Mouse (Mus musculus): ENCODE data around the gene Lhfpl5.

Gene Lhfpl5

DNA sequence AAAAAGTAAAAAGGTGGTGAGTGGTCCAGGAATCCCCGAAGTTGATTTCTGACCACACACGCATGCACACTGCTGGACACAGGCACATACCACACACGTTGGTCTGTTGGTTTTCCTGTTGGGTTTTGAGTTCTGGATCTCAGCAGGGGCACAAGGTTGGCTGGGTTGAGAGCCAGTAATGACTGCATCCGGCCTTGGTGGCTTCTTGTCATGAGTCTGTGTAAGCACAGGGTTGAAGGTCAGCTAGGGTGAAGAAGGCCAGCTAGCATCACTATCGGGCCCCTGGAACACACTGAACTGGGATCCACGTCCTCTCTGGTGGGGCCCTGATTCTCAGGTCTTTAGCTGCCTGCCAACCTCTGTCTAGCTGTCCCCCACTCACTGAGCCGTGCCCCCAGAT is 2.9 kb upstream of the Lhfpl5 start:
- DNase-seq (ENCODE audit: low spot score in 2 of 2) = no peak

DNA sequence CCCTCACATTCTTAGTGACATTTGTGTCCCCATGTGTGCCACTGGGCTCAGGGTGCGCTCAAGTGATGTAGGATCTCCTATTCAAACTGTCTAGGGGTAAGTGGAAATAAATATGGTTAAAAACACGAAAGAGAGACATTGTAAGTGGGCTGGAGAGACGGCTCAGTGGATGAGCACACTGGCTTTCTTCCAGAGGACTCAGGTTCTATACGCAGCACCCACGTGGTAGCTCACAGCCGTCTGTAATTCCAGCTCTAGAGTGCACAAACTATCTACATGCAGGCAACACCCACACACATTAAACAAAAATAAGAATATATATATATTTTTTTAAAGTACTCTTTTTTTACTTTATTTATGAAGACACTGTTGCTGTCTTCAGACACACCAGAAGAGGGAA is 2.5 kb upstream of the Lhfpl5 start:
- DNase-seq (ENCODE audit: low spot score in 2 of 2) = no peak

DNA sequence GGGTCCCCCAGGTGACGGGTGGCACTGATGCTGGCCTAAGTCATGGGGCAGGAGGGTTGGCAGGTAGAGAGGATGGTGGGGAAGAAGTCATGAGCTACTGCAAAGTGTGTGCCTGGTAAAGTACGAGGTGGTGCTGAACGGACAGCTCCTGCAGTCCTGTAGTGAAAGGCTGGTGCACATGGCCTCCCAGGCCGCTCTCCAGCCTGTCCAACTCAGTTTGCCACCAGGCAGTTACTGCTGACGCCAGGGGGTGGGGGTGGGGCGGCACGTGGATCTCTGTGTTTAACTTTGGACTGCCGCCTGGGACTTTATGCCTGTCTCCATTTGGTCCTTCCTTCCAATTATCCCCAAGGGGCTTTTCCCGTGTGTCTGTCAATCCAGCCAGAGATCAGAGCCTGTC is 5.0 kb downstream of the Lhfpl5 start:
- DNase-seq (ENCODE audit: low spot score in 2 of 2) = peak in 1 of 2 experiments; percentile 78

DNA sequence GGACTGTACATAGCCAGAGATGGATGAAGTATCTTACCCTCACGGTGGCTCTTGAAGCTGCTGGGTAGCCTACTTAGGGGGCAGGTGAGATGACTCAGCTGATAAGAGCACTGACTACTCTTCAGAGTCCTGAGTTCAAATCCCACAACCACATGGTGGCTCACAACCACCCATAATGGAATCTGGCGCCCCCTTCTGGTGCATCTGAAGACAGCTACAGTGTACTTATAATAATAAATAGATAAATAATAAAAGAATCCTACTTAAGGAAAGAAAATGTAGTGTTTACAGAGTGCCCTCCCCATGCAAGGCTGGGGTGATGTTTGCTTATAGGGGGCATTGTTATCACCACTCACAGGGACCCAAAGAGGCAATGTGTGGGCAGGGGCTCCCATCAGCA is 5.6 kb downstream of the Lhfpl5 start:
- DNase-seq (ENCODE audit: low spot score in 2 of 2) = no peak

DNA sequence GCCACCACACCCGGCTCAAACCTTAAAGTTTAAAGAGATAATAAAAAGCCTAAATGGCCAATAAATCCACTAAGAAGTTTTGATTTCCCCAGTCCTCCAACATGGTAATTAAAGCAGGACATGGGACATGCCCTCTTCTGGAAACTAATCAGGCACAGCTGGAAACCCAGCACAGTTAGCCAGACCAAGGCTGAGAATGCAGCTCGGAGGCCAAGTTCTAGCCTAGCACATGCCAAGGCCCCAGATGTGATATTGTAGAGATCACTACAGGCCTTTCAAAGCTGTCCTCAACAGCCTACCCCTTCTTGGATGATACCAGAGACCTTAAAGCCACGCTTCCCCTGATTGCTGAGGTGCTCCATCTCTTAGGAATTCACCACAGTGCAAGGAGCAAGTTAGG is 11.1 kb downstream of the Lhfpl5 start:
- no peak for DNase-seq (ENCODE audit: low spot score in 2 of 2)

DNA sequence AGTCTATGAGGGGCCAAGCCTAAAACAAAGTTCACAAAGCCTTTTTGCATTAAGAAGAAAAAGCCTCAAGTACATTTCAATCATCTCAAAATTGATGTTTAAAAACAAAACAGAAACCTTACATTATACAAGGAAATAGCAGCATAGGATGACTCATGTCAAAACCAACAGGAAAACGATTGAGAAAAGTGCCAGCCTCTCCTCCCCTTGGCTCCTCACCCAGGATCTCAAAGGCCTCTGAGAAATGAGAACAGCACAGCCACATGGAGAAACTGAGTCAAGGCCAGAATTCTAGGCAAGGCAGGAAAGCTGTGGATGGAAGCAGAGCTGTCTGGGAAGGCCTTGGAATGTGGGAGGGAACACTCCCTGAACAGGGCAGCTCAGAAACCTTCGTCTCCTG is 13.2 kb downstream of the Lhfpl5 start:
- DNase-seq (ENCODE audit: low spot score in 2 of 2) = no peak

DNA sequence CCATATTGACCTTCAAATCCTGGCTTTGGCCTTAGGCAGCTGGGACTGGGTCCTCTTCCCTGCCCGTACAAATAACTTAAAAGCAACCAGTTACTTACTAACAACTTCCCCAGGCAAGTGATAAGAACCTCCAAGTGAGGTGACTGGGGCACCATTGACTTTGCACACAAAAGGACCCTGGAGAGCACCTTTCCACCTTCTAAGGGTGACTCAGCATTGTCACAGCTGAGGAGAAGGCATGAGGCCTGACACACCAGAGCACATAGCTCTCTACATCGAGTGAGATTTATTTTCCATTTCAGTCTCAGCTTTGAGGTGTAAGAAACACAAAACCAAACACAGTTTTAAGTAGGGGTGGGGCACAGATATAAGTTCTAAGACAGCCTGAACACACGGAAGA is 15.2 kb downstream of the Lhfpl5 start:
- DNase-seq (ENCODE audit: low spot score in 2 of 2) = no peak

DNA sequence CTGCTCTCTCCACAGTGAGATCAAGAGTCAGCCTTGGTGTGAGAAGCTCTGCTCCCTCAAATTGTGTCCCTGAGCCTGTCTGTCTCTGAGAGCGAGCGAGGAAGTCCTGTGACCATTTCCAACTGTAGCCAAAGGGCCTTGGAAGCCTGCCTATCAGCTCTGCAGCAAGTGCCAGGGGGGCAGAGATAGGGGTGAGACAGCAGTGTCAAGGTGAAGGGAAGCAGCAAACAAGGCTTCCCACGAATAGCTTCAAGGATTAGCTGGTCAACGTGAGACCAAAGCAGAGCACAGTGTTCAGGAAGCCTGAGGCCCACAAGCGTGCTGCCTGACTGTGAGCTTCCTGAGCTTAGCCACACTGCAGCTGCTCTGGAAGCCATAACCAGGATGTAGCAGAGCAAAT is 16.0 kb downstream of the Lhfpl5 start:
- DNase-seq (ENCODE audit: low spot score in 2 of 2) = peak; percentile 13 to 45

DNA sequence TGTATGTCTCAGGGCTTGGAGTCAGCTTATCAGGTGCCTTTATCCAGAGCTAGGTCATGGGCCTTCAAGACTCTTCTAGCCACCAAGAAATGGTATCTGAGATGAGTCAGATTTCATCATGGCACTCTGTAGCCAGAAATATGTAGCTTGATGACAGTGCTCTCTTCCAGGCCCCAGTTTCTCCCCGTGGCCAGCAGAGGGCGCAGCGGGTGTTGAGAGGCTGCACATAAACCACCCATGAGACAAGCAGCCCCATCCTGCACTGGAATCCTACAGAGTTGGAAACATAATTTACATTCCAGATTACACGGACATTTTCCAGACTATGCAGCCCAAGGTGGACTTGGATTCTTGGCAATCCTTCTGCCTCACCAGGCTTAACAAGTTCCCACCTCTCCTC is 17.6 kb downstream of the Lhfpl5 start:
- peak; percentile 69 to 88 for DNase-seq (ENCODE audit: low spot score in 2 of 2)

DNA sequence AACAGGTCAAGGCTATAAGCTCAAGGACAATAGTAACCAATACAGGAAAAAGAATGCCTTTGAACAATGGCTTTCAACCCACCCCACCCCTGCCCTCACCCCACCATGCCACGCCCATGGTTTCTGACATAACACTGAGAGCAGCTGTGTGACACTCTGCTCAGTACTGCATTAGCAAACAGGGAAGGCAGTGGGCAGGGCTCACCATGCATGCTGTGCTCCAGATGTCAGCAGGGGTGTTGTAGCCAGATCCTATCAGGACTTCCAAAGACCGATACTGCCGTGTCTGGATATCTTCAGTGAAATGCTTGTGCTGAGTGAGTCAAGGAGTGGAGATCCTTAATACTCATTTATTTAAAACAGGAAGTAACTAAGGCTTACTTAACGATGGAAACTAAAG is 18.5 kb downstream of the Lhfpl5 start:
- no peak for DNase-seq (ENCODE audit: low spot score in 2 of 2)

DNA sequence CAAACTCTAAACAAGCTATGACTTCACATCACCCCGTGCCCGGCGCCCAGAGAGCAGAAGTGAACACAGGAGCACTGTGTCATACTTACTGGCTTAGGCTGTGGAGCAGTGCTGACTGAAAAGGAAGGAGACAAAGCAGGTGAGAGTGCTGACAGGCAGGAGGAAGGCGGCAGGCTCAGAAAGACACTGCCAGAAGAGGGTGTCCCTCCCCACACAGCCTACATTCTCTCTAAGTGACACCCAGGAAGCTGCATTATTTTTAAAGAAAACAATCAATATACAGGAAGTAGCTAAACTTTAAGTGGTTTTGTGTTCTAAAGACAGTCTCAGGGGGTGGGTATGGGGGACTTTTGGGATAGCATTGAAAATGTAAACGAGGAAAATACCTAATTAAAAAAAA is 25.3 kb downstream of the Lhfpl5 start:
- no peak for DNase-seq (ENCODE audit: low spot score in 2 of 2)

DNA sequence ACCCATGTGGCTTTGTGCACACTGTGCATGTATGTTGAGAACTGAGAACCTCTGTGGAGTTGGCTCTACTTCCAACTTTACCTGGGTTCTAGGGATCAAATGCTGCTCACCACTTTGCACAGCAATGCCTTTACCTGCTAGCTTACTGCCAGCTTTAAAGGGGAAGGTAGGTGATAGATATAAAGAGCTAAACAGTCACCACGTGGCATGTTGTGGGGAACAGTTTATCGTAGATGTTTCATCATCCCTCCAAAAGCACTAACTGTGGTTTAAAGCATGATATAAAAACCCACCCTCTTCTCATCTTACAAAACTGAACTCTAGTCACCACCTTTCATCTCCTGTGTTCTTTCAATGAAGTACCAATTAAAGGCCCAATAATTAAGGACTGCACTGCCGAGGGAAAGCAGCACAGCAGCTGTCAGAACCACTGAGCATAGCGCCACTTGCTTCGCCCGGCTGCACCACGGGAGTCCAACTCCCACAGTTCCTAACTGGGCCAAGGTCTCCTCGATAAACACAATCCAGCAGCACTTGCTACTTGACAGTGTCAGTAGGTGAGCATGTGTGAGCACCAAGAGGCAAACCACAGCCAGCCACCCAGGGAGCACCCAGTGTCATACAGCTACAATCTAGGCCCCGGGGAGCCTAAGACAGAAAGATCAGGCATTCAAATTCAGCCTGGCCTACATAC is 26.3 kb downstream of the Lhfpl5 start:
- no peak for DNase-seq (ENCODE audit: low spot score in 2 of 2)

DNA sequence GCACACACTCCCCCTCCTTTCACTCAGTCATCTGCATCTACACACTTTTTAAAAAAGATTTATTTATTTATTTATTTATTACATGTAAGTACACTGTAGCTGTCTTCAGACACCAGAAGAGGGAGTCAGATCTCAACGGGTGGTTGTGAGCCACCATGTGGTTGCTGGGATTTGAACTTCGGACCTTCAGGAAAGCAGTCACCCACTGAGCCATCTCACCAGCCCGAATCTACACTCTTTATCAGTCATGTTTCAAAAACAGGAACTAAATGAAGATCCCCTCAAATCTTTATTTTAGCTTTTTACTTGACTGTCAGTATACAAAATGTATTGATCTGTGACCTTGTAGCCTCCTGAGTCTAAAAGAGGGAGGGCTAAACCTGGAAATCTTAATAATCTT is 34.1 kb downstream of the Lhfpl5 start:
- DNase-seq (ENCODE audit: low spot score in 2 of 2) = no peak

DNA sequence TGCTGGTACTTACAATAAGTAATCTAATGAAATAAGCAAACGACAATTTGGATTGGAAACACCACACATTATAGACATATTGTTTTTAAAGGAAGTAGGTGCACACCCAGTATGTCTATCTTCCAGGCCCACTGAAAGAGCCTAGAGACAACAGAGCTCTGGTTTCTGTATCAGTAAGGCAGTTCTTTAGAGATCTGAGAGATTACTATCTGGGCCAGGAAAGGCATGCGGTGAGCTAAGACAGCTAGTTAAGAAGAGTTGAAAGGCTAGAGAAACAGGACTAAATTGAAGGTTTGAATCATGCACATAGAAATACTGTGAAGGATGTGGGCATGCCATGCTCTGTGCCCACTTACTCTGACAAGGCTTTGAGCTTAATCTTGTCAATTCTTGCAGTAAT is 37.2 kb downstream of the Lhfpl5 start:
- no peak for DNase-seq (ENCODE audit: low spot score in 2 of 2)

DNA sequence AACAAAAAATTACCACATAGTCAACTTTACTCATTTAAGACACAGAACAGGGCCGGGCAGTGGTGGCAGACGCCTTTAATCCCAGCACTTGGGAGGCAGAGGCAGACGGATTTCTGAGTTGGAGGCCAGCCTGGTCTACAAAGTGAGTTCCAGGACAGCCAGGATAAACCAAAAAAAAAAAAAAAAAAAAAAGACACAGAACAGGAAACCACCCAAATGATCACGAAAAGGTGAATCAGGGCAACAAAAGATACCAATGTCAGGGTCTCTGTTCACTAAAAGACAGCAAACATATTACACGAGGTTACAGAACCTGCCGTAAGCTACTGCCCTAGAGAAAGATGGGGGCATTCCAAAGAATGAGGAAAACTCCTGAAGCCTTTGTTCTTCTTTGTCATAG is 37.7 kb downstream of the Lhfpl5 start:
- DNase-seq (ENCODE audit: low spot score in 2 of 2) = no peak

DNA sequence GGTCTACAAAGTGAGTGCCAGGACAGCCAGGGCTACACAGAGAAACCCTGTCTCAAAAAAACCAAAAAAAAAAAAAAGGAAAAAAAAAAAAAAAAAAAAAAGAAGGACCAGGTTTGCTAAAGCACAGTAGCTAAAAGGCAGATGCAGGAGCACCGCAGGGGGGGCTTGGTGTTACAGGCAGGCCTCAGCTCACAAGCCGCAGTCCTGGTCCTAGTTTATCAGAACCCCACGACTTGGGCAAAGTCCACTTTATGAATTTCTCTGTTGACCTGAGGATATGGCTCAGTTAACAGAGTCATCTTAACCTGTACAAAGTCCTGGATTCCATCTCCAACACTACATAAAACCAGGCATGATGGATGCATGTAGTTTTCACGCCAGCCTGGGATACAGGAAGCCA is 39.9 kb downstream of the Lhfpl5 start:
- DNase-seq (ENCODE audit: low spot score in 2 of 2) = no peak

DNA sequence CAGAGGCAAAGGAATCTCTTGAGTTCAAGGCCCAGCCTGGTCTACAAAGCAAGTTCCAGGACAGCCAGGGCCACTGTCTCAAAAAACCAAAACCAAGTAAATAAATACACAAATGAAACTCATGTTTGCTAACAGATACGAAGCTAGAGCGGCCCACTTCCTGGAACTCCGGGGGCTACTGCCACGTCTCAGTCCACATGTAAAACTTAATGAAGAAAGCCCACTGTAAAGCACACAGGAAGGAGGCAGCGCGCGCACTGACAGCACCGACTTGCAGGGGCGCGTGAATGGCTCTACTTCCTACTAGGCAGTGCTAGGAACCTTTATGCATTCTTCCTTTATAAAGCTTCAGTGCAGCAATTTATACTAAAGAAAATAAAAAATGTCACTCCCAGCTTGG is 42.2 kb downstream of the Lhfpl5 start:
- no peak for DNase-seq (ENCODE audit: low spot score in 2 of 2)

DNA sequence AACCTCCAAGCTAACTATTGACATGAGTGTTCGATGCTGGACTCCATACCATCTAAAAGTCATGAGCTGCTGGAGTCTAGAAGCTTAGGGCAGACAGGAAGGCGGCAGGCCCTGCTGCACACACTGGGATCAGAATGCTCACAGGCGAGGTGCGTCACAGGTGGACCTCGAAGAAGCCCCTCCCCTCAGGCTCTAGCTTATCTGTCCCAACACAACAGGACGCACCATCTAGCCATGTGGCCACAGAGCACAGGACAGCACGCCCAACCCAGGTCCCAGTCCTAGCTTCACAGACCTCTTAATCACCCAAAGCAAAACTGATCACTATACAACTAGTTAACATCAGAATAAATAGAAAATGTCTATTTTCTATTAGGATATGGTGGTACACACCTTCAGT is 42.7 kb downstream of the Lhfpl5 start:
- peak in 1 of 2 experiments; percentile 26 for DNase-seq (ENCODE audit: low spot score in 2 of 2)

DNA sequence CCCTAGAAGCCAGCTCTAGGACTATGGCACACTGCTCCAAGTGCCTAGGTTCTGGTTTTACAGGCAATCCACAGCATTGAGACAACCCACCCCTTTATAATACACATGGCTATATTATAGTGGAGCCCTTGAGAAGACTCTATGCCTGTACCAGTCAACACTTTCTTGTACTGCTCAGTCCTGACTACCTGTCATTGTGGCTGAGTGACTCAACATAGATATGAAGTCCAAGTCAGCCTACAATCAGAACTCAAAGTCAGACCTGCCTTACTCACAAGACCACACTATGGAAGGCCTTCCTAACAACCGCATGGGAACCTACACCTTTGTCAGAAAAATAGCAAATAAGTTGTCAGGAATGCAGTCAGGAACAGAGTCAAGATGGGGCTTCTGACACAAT is 43.3 kb downstream of the Lhfpl5 start:
- no peak for DNase-seq (ENCODE audit: low spot score in 2 of 2)

DNA sequence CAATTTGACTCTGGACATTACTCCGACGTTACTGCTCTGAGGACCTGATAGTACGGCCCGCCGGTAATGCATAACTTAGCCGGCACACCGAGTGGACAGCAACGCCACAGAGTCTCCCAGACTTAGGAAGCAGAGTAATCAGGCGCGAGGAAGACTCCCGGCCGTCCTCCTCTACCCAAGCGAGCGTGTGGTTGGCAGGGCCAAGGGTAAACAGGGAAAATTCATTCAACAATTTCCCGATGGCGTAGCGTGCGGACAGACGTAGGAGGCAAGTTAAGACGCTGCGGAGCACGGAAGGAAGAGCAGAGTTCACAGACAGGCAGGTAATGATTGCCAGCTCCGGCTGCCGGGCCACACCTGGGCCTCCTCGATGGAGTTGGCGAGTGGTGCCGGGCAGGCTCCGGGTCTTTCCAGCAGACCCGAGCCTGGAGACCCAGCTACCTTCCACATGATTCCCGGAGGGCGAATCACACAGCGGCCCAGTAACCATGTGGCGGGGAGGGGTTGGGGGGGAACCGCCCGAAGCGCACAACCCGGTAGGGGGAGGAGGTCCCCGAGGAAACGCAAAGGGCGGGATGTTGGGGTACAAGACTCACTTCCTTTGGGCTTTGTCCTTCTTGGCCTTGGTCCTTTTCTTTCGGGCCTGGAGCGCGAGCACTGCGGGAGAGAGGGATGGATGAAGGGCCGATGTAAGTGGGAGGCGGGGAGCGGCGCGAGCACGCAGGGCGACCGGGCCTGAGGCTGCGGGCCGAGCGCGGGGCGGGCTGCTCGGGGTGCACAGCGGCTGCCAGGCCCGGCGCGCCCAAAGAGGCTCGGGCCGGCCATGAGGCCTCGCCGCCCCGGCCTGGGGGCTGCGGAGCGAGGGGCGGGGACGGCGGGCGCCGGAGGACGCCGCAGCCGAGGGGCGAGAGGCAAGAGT is 46.2 kb downstream of the Lhfpl5 start:
- DNase-seq (ENCODE audit: low spot score in 2 of 2) = peak; percentile 37 to 52

DNA sequence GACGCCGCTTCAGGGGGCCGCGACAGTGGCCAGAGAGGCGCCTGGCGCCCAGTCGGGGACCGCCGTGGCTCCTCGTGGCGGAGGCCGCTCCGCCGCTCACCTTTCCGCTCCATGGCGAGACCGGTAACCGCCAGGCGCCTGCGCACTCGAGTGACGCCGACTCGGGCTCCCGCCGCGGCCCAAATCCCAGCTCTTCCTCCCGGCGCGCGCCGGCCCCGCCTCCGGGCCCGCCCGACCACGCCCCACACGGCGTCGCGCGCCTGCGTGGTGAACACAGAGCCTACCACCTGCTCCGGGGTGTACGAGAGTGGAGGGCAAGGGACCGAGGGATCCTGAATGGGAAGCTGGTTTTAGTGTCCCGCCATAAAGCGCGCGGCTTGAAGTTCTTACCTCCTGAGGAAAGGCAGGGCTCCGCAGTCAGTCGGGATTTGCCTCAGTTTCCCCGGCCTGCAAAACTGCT is 46.9 kb downstream of the Lhfpl5 start, which contains the start of gene Srpk1:
TSS of gene Srpk1 (minus strand) at position 410 of the 460 bp plus-strand sequence.
- DNase-seq (ENCODE audit: low spot score in 2 of 2) = peak; percentile 84 to 91

DNA sequence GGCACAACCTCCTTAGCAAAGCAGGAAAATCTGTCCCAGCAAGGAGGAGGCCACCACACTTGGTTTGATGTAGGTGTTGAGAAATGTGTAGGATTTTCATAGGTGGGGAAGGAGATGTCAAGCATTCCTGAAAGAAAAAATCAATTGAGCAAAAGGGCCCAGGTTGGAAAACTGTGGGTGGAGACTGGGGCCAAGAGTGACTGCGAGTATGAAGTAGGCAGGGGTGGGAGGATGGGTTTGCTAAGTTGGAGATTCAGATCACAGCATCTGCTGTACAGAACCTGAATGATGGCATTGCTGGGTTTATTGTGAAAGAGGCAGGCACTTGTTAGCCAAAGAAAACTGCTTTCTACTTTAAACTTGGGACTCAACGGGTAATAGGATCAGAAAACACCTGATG is 49.4 kb downstream of the Lhfpl5 start:
- no peak for DNase-seq (ENCODE audit: low spot score in 2 of 2)

DNA sequence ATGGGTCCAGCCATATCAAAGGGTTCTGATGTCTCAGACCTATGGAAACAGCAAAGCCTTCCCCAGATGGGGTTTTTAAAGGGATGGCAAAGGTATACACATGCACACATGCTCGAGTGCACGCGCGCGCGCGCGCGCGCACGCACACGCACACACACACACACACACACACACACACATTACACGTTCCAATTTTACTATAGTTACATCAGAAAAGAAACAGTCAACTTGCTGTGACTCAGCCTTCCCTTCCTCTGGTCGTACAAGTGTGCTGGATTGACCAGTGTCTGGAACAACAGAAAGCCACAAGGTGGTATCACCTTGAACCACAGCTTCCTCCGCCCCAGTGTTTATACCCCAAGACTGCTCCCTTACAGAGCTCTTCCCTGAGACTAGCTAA is 49.9 kb downstream of the Lhfpl5 start:
- no peak for DNase-seq (ENCODE audit: low spot score in 2 of 2)
